Mouse (Mus musculus) intestine, embryonic 14.5 days (tissue): ENCODE data around the gene Tdrd9. TPM values are rescaled to one million over a fixed set of nuclear protein-coding genes. Genes with fewer than 3 reads are reported as not detected.

Experiments used
- ATAC-seq: fragments of 200-750 bp; cut with Nextera tagmentation; replicated peaks from 2 replicates; pipeline ENCODE4 v1.8.0; 2017; ENCODE audit warnings: low read depth, moderate number of reproducible peaks, moderate TSS enrichment, moderate library complexity; ENCODE audit not compliant: low FRiP score, low TSS enrichment
- DNase-seq: peaks from one replicate; pipeline ENCODE4 v3.0.0-alpha.2; 2018; ENCODE audit warnings: low spot score
- H3K27ac ChIP-seq: fragments of 300-500 bp; sonication (generic); 2 replicates; pipeline ENCODE4 v1.5.1; 2014; ENCODE audit warnings: low read depth, mild to moderate bottlenecking, control low read depth
- H3K27me3 ChIP-seq: fragments of 300-500 bp; sonication (generic); replicated peaks from 2 replicates; pipeline ENCODE4 v1.6.1; 2014; ENCODE audit warnings: low read length, control low read depth; ENCODE audit not compliant: control insufficient read depth, insufficient read depth
- H3K36me3 ChIP-seq: fragments of 300-500 bp; sonication (generic); 2 replicates; pipeline ENCODE4 v1.6.1; 2014; ENCODE audit warnings: low read length, control low read depth; ENCODE audit not compliant: control insufficient read depth, insufficient read depth
- H3K4me1 ChIP-seq: fragments of 300-500 bp; sonication (generic); replicated peaks from 2 replicates; pipeline ENCODE4 v1.6.1; 2014; ENCODE audit warnings: low read length, control low read depth, mixed read lengths; ENCODE audit not compliant: control insufficient read depth, insufficient read depth
- H3K4me2 ChIP-seq: fragments of 300-500 bp; sonication (generic); 2 replicates; pipeline ENCODE4 v1.6.1; 2014; ENCODE audit warnings: low read length
- H3K4me3 ChIP-seq: fragments of 300-500 bp; sonication (generic); 2 replicates; pipeline ENCODE4 v1.5.1; 2014; ENCODE audit warnings: low read depth, low read length, control low read depth, mixed read lengths
- H3K9ac ChIP-seq: fragments of 300-500 bp; sonication (generic); 2 replicates; pipeline ENCODE4 v1.6.1; 2014; ENCODE audit warnings: mild to moderate bottlenecking, low read length
- H3K9me3 ChIP-seq: fragments of 300-500 bp; sonication (generic); 2 replicates; pipeline ENCODE4 v1.6.1; 2016; ENCODE audit warnings: low read length, control low read depth; ENCODE audit not compliant: control insufficient read depth
- WGBS: fragments of 180-500 bp; shearing (Covaris S2); extraction: QIAGEN DNeasy Blood & Tissue Kit; methylation state at CpG from one replicate; pipeline ENCODE4 v1.1.7; 2014; 5-methylcytosine and 5-hydroxymethylcytosine counted together
- polyA plus RNA-seq: library from polyadenylated mRNA; unstranded; fragments of >200 nt; fragmentation: Nextera tagmentation; extraction: Ambion mirVana; gene quantifications from 2 replicates; pipeline ENCODE4 v1.2.1, GENCODE M21; 2014

Gene Tdrd9
- polyA plus RNA-seq, 1 experiment from 2014 or later: 0.28 TPM

DNA sequence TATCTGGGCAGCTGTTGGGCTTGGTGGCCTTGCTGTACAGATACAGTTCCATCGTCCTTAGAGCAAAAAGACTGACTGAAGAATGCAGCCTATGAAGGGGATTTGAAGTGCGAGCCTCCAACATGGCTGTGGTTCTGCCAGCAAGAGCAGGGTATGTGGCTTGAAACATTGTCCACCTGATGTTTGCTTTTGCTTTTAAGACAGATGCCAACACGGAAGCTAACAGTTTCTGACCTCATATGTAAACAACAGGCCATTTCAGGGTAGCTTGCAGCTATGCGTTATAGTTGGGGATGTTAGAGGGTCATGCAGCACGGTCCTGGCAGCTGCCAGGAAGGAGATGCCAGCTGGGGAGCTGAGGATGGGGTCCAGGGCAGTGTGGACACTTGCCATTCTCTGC, 20.9 kb upstream of the Tdrd9 start:
- Histone ChIP-seq H3K4me1 (peaks cover 16% of the 10 kb centered on the region), H3K9ac (no peak overlapping the region), H3K9me3 (no peaks in the 10 kb centered on the region), H3K4me3 (no peak overlapping the region), H3K27me3 (no peaks in the 10 kb centered on the region), H3K36me3 (no peaks in the 10 kb centered on the region), H3K27ac (no peak overlapping the region), H3K4me2 (no peak overlapping the region)
- DNase-seq (no peak), ATAC-seq (no peak)
- 53% methylated on average over 5 of the region's 5 CpGs for WGBS

DNA sequence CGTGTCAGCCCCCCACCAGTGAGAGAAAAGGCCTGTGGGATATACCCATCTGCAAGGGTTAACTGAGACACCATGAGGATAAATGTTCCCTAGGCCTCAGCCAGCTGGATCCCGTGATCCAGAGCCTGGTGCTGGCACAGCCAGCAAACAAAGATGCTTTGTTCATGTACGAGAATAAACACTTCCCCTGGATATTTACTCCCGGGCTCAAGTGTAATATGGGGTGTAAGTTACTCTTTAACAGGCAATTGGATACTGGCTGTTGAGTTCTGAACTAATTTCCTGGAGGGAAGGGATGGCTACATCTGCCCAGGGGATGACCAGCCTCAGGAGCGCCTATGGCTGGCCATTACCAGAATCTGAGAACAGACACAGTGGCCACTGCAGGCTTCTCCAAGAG, 19.7 kb upstream of the Tdrd9 start:
- peaks cover 10% of the 10 kb centered on the region; the same call in 1 of the 2 replicates for H3K4me1 ChIP-seq
- ATAC-seq (peak; percentile 38; the same call in 1 of the 2 replicates), DNase-seq (no peak)
- H3K4me2 ChIP-seq: no peak overlapping the region
- no peaks in the 10 kb centered on the region for H3K27me3 ChIP-seq
- no peaks in the 10 kb centered on the region for H3K9me3 ChIP-seq
- peak overlapping the region; percentile 41; the same call in 1 of the 2 replicates for H3K27ac ChIP-seq
- H3K4me3 ChIP-seq: no peak overlapping the region
- H3K9ac ChIP-seq: no peak overlapping the region
- H3K36me3 ChIP-seq: no peaks in the 10 kb centered on the region
- 34% methylated on average over 5 of the region's 5 CpGs for WGBS

GRCm38 (mm10) chr12:111956173-111956572, 15.2 kb upstream of the Tdrd9 start:
- Histone ChIP-seq H3K4me3 (no peak overlapping the region), H3K27ac (no peak overlapping the region), H3K9ac (no peak overlapping the region), H3K36me3 (peaks cover 20% of the 10 kb centered on the region), H3K27me3 (no peaks in the 10 kb centered on the region), H3K4me1 (peaks cover 6% of the 10 kb centered on the region; the same call in 1 of the 2 replicates), H3K9me3 (no peaks in the 10 kb centered on the region), H3K4me2 (no peak overlapping the region)
- ATAC-seq: no peak
- no peak for DNase-seq
- 71% methylated on average over 5 of the region's 5 CpGs for WGBS

DNA sequence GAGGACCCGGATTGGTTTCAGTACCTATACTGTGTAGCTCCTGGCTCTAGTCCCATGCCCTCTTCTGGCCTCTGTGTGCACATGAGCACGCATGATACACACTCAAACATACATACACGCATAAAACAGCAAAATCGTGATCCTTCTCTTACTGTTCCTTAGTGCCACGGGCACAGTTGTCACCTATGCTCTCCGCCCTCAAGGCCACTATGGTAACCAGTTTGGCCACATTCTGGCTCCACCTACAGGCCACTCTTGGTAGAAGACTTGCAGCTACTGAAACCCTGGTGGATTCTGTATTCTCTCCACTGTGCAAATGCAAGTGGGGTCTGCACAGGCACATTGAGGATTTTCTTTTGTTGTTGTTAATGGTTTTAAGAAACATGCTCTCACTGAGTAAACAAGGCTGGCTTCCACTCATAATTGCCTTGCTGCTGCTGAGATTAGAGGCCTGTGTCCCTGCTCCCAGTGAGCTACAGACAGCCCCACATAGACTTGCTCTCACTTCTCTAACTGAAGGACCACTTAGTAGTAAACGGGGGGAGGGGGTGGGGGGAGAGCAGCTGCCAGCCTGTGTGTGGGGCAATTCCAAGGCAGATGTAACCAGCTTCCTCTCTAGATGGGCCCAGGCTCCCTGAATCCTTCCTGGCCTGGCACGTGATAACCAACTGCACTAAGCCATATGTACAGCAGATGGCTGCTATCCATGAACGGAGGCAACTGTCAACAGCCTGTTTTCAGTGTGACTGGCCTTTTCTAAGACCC, 13.1 kb upstream of the Tdrd9 start:
- Histone ChIP-seq H3K27me3 (no peaks in the 10 kb centered on the region), H3K27ac (no peak overlapping the region), H3K4me1 (no peaks in the 10 kb centered on the region), H3K9me3 (no peaks in the 10 kb centered on the region), H3K36me3 (peaks cover 39% of the 10 kb centered on the region), H3K9ac (no peak overlapping the region), H3K4me2 (no peak overlapping the region), H3K4me3 (no peak overlapping the region)
- 43% methylated on average over 9 of the region's 9 CpGs for WGBS
- ATAC-seq: peak; percentile 81
- peak; percentile 85 for DNase-seq

GRCm38 (mm10) chr12:111963339-111963738, 8.0 kb upstream of the Tdrd9 start:
- Histone ChIP-seq H3K27ac (no peak overlapping the region), H3K9ac (no peak overlapping the region), H3K4me3 (no peak overlapping the region), H3K9me3 (no peaks in the 10 kb centered on the region), H3K36me3 (peaks cover 47% of the 10 kb centered on the region), H3K27me3 (no peaks in the 10 kb centered on the region), H3K4me2 (no peak overlapping the region), H3K4me1 (peaks cover 9% of the 10 kb centered on the region)
- 87% methylated on average over 5 of the region's 5 CpGs for WGBS
- ATAC-seq: no peak
- DNase-seq: no peak

- Histone ChIP-seq H3K9ac (peak within 1 kb of the TSS; percentile 94), H3K4me3 (peak within 1 kb of the TSS; percentile 97), H3K27me3 (no peaks in the 10 kb centered on the region), H3K4me2 (peak within 1 kb of the TSS; percentile 98), H3K4me1 (peaks cover 9% of the 10 kb centered on the region), H3K36me3 (peaks cover 21% of the 10 kb centered on the region), H3K9me3 (no peaks in the 10 kb centered on the region), H3K27ac (peak within 1 kb of the TSS; percentile 57; the same call in 1 of the 2 replicates)
- under 1% methylated on average over 37 of the region's 37 CpGs for WGBS
- ATAC-seq (peak; percentile 93), DNase-seq (peak; percentile 99)
Measured at GRCm38 (mm10) chr12:111966683-111967173, 4.6 kb upstream of the Tdrd9 start, which contains the start of gene Atp5mpl. Atp5mpl (minus strand) TSS chr12:111966977.

- H3K9me3 ChIP-seq: no peaks in the 10 kb centered on the region
- H3K27me3 ChIP-seq: no peaks in the 10 kb centered on the region
- no peak overlapping the region for H3K27ac ChIP-seq
- WGBS: 84% methylated on average over 4 of the region's 4 CpGs
- H3K4me3 ChIP-seq: no peak overlapping the region
- 0 out of 2 replicates have a peak, but pooled peaks cover 3% of the 10 kb centered on the region for H3K36me3 ChIP-seq
- no peak overlapping the region for H3K4me2 ChIP-seq
- peaks cover 9% of the 10 kb centered on the region for H3K4me1 ChIP-seq
- DNase-seq (no peak), ATAC-seq (no peak)
- no peak overlapping the region for H3K9ac ChIP-seq
Measured at GRCm38 (mm10) chr12:111970085-111970484, 1.3 kb upstream of the Tdrd9 start.

GRCm38 (mm10) chr12:111972504-111972903, 1.1 kb downstream of the Tdrd9 start:
- Histone ChIP-seq H3K4me1 (no peaks in the 10 kb centered on the region; the same call in 1 of the 2 replicates), H3K4me2 (no peak overlapping the region), H3K27ac (no peak overlapping the region), H3K36me3 (no peaks in the 10 kb centered on the region), H3K9me3 (no peaks in the 10 kb centered on the region), H3K9ac (no peak overlapping the region), H3K4me3 (no peak overlapping the region), H3K27me3 (no peaks in the 10 kb centered on the region)
- ATAC-seq (no peak), DNase-seq (no peak)
- 88% methylated on average over 10 of the region's 10 CpGs for WGBS
